Mouse (Mus musculus) T-helper 1 cell (primary cell): ENCODE measurements at regions not wholly inside any gene's neighbourhood (a gene's known extent, or its start where the extent isn't known, plus 50 kb on each side); places are given as distances from the start of the nearest gene placed in this dataset.

Source experiments
- in situ Hi-C: fragments of 300-600 bp; cut with MboI, MseI; formaldehyde crosslinking; loops from one replicate; pipeline ENCODE4 v1.15.1; 2025; ENCODE audit warnings: high pct_unique_total_duplicates

DNA sequence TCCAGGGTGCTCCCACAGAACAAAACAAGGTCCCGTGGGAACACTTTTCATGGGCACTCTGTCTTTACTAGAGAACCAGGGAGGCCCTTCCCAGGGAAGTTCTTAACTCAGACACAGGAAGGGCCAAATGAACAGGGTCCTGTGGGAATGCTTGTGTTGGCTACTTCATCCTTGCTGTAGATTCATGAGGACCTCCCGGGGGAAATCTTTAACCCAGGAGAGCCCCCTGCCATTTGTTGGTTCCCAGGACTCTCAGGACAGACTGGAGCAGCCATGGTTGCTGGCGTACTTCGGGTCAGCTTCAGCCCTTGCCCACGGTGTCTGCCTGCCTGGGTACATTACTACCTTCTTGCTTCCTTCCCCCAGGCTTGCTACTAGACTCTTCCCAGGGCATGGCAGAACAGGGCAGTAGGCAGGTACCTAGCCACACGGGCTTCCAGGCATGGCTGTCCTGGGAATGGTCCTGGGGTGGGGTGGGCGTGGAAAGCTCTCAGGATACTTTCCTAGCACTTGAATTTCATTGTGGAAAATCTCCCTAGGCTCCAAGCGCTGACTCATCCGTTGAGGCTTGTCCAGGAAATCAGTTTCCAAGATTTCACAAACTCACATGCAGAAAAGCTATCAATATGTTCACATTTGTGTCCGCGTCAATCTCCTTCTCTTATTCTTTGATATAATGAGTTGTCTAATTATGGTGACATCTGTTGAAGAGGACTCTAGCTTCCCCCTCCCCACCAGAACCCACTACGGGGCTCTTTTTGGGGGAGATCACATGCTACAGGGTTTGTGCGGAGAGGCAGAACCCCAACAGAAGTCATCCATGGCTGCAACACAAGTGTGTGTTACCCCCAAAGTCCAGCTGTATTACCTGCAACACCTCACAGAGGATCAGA is 148.6 kb downstream of the Sec61b start:
- in situ Hi-C loops: no loop called here

DNA sequence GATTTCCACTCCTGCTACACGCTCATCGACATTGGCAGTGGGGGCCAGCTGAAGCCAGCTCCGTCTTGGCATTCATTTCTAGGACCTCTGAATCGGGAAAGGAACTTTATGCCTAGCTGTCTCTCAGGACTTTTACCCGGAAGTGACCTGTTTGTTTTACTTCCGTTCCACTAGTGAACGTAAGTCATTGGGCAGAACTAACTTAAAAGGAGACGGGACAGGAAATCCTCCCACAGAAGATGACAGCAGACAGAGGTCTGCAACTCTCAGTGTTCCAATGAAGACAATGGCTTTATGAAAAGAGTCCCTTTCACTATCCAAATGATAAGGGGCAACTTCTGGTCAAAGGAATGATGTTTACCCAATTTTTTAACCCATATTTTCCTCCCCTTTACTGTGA is 155.5 kb downstream of the Sec61b start:
- in situ Hi-C loops: no loop called here

DNA sequence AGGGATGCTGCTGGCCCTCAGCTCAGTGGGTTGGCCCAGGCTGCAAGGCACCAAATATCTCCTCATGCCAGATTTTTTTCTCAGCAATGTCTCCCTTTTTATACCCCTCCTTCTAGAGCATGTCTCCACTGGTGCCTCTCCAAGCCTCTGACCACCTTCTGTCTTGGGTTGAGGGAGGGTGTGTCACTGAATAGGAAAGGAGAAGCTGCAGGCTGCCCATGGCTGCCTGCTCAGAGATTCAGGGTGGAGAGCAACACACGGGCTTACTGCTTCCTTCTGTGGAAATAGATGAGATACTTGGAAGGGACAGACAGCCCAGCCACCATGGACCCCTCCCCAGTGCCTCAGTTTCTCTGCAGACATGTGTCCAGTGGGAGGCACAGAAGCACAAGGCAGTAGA is 156.0 kb downstream of the Sec61b start:
- in situ Hi-C loops: no loop called here

DNA sequence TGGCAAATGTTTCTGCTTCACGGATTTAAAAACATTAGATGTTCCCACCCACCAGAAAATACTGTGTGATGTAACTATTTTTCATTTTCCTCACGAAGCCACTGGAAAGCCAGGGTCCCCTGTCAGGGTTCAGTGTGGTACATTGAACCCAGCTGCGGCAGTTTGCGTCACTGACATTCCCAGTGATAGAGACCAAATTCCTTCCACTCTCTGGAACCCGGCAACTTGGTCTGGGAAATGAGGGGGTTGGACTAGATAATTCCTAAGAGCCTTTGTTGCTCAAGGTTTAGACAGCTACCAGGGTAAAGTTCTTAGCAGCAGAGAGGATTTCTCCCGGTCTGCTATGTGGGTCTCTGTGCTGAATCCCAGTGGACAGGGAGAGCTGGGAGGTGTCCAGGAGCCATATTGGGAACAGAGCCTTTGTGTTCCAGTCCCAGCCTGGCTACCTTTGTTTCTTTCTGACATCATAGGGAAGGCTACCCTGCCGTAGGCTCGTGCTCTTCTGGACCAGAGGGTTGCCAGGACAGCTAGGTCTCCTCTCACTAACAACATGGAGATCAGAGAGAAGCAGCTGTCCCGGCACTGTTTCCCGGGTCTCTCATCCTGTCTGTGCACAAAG is 164.5 kb downstream of the Sec61b start:
- in situ Hi-C loops: no loop called here

DNA sequence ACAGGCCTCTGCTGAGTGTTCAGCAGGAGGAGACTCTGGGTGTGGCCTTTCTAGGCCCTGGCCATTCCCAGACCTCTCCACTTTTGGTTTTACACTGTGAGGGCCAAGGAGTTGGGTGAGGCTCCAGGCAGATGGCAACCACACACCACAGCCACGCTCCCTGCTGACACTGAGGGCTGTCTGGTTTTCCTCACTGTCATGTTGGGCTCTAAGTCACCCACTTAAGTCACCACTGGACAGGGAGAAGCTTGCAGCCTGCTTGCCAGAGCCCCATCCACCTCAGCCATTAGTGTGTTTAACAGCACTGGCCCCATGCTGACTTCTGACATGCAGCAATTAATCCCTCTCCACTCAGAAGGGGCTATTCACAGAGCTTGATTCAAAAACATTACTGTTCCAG is 170.6 kb downstream of the Sec61b start:
- in situ Hi-C loops: no loop called here

DNA sequence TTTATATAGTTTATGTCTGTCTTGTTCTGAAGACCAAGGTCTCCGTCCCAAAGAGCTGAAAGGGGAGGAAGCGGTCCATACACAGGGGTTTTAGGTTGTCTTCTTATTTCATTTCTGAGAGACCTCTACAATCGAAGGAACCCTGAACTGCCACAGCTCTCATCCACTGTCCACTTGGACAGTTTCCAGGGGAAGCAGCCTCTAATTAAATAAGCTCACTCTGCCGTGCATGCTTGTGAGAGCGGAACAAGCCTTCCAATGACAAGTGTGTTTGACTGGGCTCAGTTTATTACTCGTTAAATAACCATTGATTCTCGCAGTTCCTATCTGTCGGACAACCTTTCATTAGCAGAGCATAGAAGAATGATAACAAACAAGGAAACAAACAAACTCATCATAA is 174.2 kb downstream of the Sec61b start:
- in situ Hi-C loops: no loop called here

DNA sequence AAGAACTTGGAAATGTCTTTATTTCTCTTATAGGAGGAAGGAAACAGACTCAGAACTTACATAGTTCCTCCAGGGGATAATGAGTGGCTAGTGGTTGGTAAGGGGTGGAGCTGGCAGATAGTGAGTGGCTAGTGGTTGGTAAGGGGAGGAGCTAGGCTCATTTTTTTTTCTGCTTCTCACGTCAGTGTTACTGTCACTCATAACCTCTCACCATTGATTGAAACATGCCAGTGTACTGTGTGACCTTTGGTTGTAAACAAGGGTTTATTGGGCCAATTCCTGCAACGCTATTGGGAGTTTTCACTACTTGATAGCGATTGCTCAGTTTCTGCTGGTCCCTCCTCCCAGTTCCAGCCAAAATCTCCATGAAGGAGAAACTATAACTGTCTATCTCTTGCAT is 175.5 kb downstream of the Sec61b start:
- in situ Hi-C loops: no loop called here

DNA sequence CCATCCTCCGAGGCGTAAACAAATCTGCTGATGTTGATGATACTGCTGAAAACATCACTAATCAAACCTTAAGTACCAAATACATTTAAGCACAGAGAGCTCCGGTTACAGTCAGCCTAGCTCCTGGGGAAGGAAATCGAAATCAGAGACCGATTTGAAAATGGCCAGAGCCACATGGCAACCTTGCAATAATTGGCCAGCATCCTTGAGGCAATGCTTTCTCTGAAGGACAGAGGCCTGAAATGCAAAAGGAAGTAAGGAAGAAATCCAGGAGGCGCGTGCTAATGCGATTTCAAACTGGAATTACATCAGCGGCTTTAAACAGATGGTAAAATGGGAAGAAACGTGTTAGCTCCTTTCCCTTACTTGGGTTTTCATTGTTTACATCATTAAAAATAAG is 177.1 kb downstream of the Sec61b start:
- in situ Hi-C loops: no loop called here

DNA sequence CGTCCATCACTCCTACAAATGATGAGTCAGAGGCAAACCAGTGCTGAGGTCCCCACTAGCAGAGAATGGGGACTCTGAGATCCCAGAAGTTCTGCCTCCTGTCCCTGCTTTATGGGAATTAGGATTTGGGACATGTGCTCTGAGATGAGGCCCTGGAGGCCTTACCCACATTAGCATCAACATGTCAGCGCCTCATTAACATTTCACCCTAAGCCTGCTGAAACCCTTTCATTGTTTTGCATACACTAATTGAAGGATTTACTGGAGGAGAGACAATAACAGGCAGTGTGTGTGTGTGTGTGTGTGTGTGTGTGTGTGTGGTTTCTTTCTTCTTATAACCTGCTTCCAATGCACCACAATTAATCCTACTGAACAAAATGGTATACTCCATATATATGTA is 178.7 kb downstream of the Sec61b start:
- in situ Hi-C loops: no loop called here

DNA sequence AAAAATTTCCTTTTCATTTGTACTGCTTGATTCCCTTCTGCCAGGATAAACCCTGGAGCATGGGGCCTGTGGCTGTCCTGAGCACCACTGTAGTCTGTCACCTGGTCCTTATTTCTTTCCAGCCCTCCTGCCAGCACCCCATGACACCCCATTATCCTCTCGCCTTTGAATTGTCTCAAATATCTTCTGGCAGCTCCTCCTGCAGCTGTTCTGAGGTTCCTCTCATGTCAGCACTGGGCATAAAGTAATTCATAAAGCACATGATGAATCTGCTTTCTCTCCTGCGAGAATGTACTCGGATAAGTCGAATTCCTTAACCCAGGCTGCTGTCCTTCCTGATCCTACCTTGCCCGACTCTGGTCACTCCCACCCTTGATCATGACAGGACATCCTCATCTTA is 195.1 kb downstream of the Sec61b start:
- in situ Hi-C loops: no loop called here

DNA sequence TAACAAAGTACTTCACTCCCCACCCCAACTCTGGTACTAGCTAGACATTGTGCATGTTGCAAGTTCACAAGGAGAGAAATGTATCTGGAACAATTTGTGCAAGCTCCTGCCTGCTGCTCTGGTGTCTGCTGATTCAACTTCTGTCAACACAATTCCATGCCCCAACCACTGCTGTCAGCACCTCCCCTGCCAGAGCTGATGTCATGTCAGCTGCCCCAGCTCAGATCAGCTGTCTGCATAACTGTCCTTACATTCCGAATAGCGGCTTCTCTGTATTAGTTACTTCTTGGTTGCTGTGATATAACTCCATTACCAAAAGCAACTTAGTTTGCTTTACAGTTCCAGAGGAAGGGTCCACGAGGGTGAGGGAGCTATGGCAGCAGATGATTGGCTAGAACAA is 196.0 kb downstream of the Sec61b start:
- in situ Hi-C loops: no loop called here

DNA sequence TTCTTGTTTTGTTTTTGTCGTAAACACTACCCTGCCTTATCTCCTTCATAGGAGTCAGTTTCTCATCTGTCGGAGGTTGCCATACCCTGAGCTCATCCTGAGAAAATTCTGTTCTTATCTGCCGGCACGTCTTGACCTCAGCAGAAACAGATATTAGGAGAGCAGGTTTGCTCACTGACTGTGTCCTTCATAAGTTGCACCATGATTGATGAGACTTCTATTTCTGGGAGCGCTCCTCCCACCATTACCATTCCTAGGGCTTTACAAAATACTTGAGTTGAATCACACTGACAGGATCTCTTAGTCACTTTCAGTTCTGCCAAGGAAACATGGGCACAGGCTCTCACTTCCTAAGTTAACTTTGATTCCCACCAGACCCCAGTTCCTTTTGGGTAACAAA is 196.9 kb downstream of the Sec61b start:
- in situ Hi-C loops: no loop called here

DNA sequence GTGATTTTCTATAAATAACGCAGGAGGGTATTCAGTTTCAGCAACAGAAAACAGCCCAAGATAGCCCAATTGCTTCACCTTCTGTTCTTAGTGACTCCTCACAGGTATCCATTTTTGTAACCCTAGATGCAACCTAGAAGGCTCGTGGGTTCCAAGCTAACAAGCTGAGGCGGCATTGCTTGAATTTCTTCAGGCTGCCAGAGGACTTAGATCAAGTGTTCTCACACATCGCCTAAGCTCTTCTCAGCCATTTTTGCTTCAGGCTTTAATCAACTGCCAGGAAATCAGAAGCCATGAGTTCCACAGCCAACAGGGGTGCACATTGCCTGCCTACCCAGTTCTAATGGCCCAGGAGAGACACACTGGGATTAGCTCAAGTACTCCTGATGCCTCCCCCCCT is 206.7 kb downstream of the Sec61b start:
- in situ Hi-C loops: no loop called here

DNA sequence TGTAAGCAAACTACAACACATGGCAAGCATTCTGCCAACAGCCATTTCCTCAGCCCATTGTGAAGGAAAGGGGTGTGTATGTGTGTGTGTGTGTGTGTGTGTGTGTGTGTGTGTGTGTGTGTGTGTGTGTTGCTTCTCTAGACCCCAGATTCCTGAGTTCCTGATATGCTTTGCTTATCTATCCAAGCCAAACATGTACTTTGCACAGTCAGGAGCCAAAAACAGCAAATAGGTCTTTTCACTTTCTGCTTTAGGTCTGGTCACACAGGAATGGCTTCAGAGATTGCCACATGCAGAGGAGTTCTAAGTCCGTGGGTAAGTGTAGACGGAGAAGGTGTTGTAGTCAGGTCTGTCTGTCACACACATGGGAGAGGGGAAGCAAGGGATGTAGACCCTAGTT is 216.7 kb downstream of the Sec61b start:
- in situ Hi-C loops: no loop called here

DNA sequence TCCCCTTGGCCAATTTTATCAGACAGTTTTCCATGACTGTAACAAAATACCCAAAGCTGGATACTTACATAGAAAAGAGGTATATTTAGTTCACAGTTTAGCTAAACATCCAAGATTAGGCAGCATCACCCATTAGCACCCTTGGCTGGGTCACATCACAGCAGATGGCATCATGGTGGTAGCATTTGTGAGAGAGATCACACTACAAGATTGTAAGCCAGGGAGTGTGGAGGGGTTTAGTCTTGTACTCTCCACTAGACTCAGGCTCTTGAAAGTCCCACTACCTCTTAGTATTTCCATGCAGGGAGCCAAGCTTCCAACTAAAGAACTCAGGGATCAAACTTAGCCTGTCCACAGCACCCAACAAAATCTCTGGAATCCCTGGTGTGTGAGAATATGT is 218.2 kb downstream of the Sec61b start:
- in situ Hi-C loops: no loop called here

DNA sequence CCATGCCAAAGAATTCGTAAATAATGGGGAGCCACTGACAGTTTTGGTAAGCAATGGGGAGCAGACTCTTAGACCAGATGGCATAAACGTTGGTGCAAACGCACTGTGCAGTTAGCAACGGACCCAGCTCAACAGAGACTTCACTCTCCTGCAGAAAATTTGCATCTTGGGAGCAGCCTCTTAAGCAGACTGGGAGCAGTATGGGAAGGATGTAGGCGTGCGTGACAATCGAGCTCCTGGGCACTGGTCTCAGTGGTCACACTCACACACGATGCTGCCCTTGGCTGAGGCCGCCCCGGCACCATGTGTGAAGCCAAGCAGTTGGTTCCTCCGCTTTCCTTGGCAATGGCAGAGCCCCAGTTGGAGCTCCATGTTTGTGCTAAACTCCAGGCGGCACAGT is 218.8 kb downstream of the Sec61b start:
- in situ Hi-C loops: no loop called here

DNA sequence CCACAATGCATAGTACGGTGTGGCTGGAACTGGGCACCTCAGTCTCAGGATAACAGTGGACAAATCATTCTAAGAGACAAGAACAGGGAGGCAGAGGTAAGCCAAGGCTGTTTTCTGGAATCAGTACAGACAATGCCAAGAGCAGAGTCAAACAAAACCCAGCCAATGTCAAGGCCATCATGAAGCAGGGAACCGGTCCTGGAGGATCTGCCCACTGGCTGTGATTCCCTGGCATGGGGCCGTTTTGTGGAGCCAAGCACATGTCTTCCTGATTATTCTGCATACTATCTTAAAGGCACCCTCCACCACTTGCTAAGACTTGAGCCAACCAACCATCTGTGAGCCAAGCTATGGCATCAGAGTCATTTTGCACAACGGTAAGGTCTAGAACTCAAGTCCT is 222.6 kb downstream of the Sec61b start:
- in situ Hi-C loops: no loop called here

DNA sequence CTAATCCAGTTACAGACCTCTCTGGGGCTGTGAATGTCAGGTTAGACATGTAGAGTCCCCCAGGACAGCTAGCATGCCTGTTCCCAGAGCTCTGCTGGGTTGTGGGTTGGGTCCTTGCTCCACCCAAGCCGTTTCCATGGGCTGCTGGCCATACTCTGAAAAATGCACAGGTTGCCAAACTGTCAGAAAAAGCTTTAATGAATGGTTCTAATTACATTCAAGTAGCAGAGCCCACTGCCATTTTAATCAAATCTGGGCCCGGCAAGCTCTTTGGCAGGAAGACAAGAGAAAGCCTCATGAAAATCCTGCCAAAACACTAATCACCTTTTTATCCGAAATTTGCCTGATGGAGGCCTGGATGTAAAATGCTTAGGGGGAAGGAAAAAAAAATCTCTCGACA is 224.1 kb downstream of the Sec61b start:
- in situ Hi-C loops: no loop called here

DNA sequence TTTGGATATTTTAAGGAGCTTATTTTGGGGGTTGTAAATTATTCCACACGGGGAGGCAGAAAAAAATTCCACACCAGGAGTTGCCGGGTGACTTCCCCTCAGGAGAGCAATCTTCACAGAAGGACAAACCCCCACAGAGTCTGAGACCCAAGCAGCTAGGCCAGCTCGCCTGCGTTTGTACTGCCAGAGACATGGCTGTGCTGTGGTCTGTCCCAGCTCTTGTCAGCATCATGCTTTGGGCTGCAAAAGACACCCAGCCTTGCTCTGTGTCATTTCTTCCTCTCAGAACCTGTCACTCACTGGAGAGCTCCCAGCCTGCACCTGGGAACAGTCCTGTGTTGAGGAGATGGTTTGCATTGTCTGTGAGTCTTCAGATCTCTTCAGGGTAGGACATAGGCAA is 224.5 kb downstream of the Sec61b start:
- in situ Hi-C loops: no loop called here

DNA sequence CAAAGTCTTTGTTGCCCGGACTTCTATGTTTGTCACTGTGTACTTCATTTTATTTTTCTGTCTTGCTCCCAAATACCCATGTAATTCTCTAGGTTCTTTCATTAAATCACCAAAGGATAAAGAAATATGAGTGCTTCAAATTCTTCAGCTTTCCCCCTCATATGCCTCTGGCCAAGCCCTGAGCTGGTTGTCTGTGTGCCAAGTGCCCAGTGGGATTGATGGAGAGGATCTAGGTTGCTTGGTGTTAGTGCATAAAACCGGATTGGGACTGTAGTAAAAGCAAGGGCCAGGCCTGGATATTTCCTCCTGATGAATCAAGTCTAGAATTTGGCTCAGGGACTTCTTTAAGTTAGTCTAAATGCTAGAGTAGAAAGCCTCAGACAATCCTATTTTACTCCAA is 229.0 kb downstream of the Sec61b start:
- in situ Hi-C loops: no loop called here

DNA sequence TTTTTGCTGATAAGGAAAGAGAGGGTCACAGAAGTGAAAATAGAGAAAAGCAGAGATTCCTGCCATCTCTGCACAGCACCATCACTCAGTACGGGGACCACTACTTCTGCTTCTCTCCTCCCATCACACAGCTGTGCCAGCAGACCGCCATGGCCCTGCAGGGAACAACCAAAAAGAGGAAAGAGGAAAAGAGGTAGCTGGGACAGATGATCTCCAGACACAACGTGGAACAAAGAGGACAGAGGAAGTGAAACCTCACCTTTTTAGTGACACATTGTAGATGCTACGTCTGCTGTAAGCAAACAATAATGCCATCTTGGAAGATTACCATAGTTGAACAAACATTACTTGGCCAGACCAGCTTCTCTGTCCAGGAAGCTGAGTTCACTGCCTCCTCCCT is 230.1 kb downstream of the Sec61b start:
- in situ Hi-C loops: no loop called here

DNA sequence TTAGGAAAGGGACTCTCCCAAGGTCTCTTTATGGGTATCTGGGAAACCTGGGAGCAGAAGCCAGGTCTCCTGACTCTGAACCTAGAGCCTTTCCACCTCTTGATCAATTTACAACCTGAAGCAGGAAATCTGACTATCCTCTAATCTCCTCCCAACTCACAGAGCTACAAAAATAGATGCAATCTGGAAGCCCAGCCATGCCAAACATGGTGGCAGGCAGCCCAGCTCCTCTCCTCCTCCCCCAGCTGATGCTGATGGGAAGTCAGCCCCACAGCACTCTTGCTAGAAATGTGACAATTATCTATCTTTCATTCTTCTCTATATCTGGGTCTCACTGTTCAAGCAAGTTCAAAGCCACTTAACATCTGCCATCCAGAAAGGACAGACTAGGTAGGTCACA is 233.5 kb downstream of the Sec61b start:
- in situ Hi-C loops: no loop called here

DNA sequence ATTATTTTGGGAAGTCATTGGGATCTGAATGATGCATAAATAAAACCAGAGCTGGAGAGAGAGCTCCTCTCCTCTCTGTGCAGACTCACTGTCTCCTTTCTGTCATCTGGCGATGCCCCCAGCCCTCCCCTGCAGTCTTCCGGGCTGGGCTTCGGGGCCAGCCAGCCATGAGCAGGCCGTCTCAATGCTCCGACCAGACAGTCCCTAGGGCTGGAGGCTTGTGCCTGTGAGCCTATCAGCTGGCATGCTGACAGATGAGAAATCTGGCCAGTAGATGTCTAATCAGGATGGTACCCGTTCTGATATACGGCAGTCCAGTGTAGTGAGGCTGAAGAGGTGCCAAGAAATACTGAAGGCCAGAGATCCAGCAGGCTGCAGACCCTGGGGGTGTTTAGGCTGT is 238.9 kb downstream of the Sec61b start:
- in situ Hi-C loops: no loop called here
